Mouse (Mus musculus) thymus, adult 2 months (tissue): ENCODE results near the gene Gm16485.

Source experiments
- CTCF ChIP-seq: fragments of 200-500 bp; IDR thresholded peaks from 2 replicates; pipeline ENCODE4 v1.5.1; 2012; ENCODE audit warnings: mild to moderate bottlenecking, control low read depth, low read length, moderate library complexity, borderline replicate concordance; ENCODE audit not compliant: control insufficient read depth, poor library complexity, insufficient read depth; ENCODE audit errors: extremely low read depth
- POLR2A ChIP-seq: fragments of 200-500 bp; IDR thresholded peaks from 2 replicates; pipeline ENCODE4 v1.6.1; 2012; ENCODE audit warnings: mild to moderate bottlenecking, low read length, control low read depth, moderate library complexity; ENCODE audit not compliant: control insufficient read depth, poor library complexity, insufficient read depth; ENCODE audit errors: extremely low read depth

DNA sequence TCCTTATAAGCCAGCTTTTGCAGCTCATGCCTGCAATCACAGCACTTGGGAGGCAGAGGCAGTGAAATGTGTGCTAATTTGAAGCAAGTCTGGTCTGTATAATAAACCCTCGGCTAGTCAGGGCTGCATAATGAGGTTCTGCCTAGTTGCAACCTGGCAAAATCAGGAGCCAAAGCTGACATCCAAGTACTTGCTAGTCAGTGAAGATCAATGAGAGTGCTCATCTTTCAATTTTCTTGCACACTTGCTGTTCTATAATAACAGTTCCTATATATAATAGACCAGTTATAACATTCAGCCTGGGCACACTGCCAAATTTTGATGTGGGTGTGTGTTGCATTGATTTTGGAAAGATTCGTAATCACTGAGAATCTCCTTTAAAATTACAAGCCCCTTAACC, 6.2 kb downstream of the Gm16485 start:
- TF ChIP-seq CTCF (no peak), POLR2A (no peak)
